Mouse (Mus musculus): ENCODE data around the gene Gm9903. TPM values are rescaled to one million over a fixed set of nuclear protein-coding genes. Genes with fewer than 3 reads are reported as not detected.

The Gm9903 gene
- total and polyA plus RNA-seq, 3 experiments, result 0.16 to 0.26 (median 0.21) TPM

DNA sequence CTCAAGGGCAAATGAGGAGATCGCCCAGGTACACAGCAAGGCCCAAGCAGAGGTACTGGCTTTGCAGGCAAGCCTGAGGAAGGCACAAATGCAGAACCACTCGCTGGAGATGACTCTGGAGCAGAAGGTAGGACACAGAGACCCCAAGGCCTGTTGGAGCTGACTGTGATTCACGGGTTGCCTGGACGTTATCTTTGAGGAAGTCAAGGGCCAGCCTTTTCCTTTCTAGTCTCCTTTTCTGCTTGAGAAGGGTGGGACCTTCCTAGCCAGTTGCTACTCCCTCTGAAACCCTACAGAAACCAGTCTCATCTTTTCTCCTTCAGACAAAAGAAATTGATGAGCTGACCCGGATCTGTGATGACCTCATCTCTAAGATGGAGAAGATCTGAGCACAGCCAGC, 41.9 kb downstream of the Gm9903 start:
- Histone ChIP-seq H3K36me3 (replicated peaks in 1 of 2; ENCODE audit: control insufficient read depth in 1 of 2, insufficient read depth in 1 of 2, low read length in 1 of 2) (peaks cover 61 to 82% of the 10 kb centered on the region in 2 experiments), H3K27ac (ENCODE audit: insufficient read depth, low read depth) (no peak overlapping the region), H3K4me1 (ENCODE audit: control insufficient read depth in 1 of 2, insufficient read depth in 2 of 2) (no peaks in the 10 kb centered on the region), H3K4me3 (replicated peaks in 1 of 3; ENCODE audit: low read depth in 2 of 3, low read length in 2 of 3, poor library complexity in 1 of 3) (no peak overlapping the region), H3K9ac (ENCODE audit: insufficient read depth, low read depth) (no peak overlapping the region), H3K27me3 (replicated peaks) (no peaks in the 10 kb centered on the region), H3K4me2 (ENCODE audit: insufficient read depth, low read depth, poor library complexity, severe bottlenecking) (no peak overlapping the region), H3K79me2 (replicated peaks; ENCODE audit: control insufficient read depth, extremely low read depth, insufficient read depth, poor library complexity, severe bottlenecking) (no peaks in the 10 kb centered on the region; the same call in 1 of the 2 replicates), H3K9me3 (replicated peaks; ENCODE audit: low read length) (no peaks in the 10 kb centered on the region)
- dilution Hi-C loops (cut with MboI; ENCODE audit: extremely low pct_ligation_motif_present, extremely low pct_unique_long_range_greater_than_20kb, low sequenced_read_pairs) (no loop called here), in situ Hi-C loops (cut with MboI; ENCODE audit: low pct_ligation_motif_present, low pct_unique_long_range_greater_than_20kb, low sequenced_read_pairs) (no loop called here)
- DNase-seq (ENCODE audit: extremely low read depth), result no peak
- no peak for TF ChIP-seq SMC3 (IDR thresholded peaks at IDR 0.05; ENCODE audit: low read depth, low read length)
- TF ChIP-seq ZMIZ1 (IDR thresholded peaks at IDR 0.05; ENCODE audit: low read depth, low read length), result no peak
- TF ChIP-seq JUND (conservative IDR thresholded peaks at IDR 0.05; ENCODE audit: low read depth, low read length), result no peak
- TF ChIP-seq PAX5 (IDR thresholded peaks at IDR 0.05; ENCODE audit: low read length), result no peak
- TF ChIP-seq USF1 (IDR thresholded peaks at IDR 0.05; ENCODE audit: low read depth, low read length), result no peak
- no peak for TF ChIP-seq RCOR1 (conservative IDR thresholded peaks at IDR 0.05; ENCODE audit: low read depth, low read length)
- TF ChIP-seq MXI1 (IDR thresholded peaks at IDR 0.05; ENCODE audit: low read depth, low read length), result no peak
- TF ChIP-seq JUN (IDR thresholded peaks at IDR 0.05; ENCODE audit: insufficient read depth, low read depth, low read length), result no peak
- TF ChIP-seq ETS1 (conservative IDR thresholded peaks at IDR 0.05; ENCODE audit: low read depth, low read length), result no peak
- TF ChIP-seq KAT2A (IDR thresholded peaks at IDR 0.05; ENCODE audit: insufficient replicate concordance, low read length), result no peak
- no peak for TF ChIP-seq GABPA (IDR thresholded peaks at IDR 0.05; ENCODE audit: insufficient replicate concordance, low read depth, low read length)
- no peak for TF ChIP-seq MYC (IDR thresholded peaks at IDR 0.05; ENCODE audit: low read depth, low read length)

DNA sequence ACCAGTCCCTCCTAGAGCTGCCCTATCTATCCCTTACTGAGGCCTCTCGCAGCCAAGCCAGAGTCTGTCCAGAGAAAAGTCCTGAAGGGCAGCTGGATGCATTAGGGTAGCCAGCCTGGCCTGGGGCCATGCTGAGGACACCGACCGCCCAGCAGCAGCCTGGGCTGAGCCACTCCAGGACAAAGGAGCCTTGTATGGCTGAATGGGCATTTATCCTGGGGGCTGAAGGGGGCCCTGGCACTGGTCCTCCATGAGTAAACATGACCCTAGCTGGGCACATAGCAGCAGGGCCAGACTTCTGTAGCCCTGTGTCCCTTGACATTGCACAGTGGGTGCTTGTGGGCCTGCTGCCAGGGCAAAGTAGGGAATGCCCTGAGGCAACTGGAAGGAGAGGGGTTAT, 44.7 kb downstream of the Gm9903 start:
- no peaks in the 10 kb centered on the region for H3K27me3 ChIP-seq (replicated peaks)
- no peak overlapping the region for H3K4me2 ChIP-seq (ENCODE audit: insufficient read depth, low read depth, poor library complexity, severe bottlenecking)
- no peaks in the 10 kb centered on the region for H3K9me3 ChIP-seq (replicated peaks; ENCODE audit: low read length)
- no peak overlapping the region for H3K27ac ChIP-seq (ENCODE audit: insufficient read depth, low read depth)
- H3K36me3 ChIP-seq (replicated peaks in 1 of 2; ENCODE audit: control insufficient read depth in 1 of 2, insufficient read depth in 1 of 2, low read length in 1 of 2), result peaks cover 35 to 55% of the 10 kb centered on the region in 2 experiments
- no peak overlapping the region for H3K4me3 ChIP-seq (replicated peaks in 1 of 3; ENCODE audit: low read depth in 2 of 3, low read length in 2 of 3, poor library complexity in 1 of 3)
- no peak for TF ChIP-seq ZC3H11A (IDR thresholded peaks at IDR 0.05; ENCODE audit: low read depth, low read length)
- no peak for TF ChIP-seq CHD1 (IDR thresholded peaks at IDR 0.05; ENCODE audit: low read depth, low read length)
- no peak for TF ChIP-seq TBP (conservative IDR thresholded peaks at IDR 0.05; ENCODE audit: low read depth, low read length)
- no peak; the same call in 1 of the 2 replicates for TF ChIP-seq POLR2AphosphoS2 (IDR thresholded peaks at IDR 0.05; ENCODE audit: low read depth, low read length)
- TF ChIP-seq USF1 (IDR thresholded peaks at IDR 0.05; ENCODE audit: low read depth, low read length), result no peak
- TF ChIP-seq NRF1 (IDR thresholded peaks at IDR 0.05; ENCODE audit: low read depth, low read length), result no peak
- TF ChIP-seq RAD21 (IDR thresholded peaks at IDR 0.05; ENCODE audit: low read depth, low read length), result no peak
- TF ChIP-seq MAX (IDR thresholded peaks at IDR 0.05; ENCODE audit: low read length), result no peak
- TF ChIP-seq NELFE (IDR thresholded peaks at IDR 0.05; ENCODE audit: low read depth, low read length), result no peak
- TF ChIP-seq ZNF384 (IDR thresholded peaks at IDR 0.05; ENCODE audit: low read depth, low read length), result no peak
- TF ChIP-seq UBTF (IDR thresholded peaks at IDR 0.05; ENCODE audit: low read depth, low read length), result no peak
- no peak for TF ChIP-seq JUN (IDR thresholded peaks at IDR 0.05; ENCODE audit: insufficient read depth, low read depth, low read length)
- no peak for TF ChIP-seq BHLHE40 (IDR thresholded peaks at IDR 0.05; ENCODE audit: low read depth, low read length)
- TF ChIP-seq KAT2A (IDR thresholded peaks at IDR 0.05; ENCODE audit: insufficient replicate concordance, low read length), result no peak
- TF ChIP-seq USF2 (conservative IDR thresholded peaks at IDR 0.05; ENCODE audit: low read depth, low read length), result no peak
- no peak for TF ChIP-seq MYC (IDR thresholded peaks at IDR 0.05; ENCODE audit: low read depth, low read length)
- dilution Hi-C loops (cut with MboI; ENCODE audit: extremely low pct_ligation_motif_present, extremely low pct_unique_long_range_greater_than_20kb, low sequenced_read_pairs) (no loop called here), in situ Hi-C loops (cut with MboI; ENCODE audit: low pct_ligation_motif_present, low pct_unique_long_range_greater_than_20kb, low sequenced_read_pairs) (no loop called here)
- H3K4me1 ChIP-seq (ENCODE audit: control insufficient read depth in 1 of 2, insufficient read depth in 2 of 2), result no peaks in the 10 kb centered on the region
- H3K79me2 ChIP-seq (replicated peaks; ENCODE audit: control insufficient read depth, extremely low read depth, insufficient read depth, poor library complexity, severe bottlenecking), result no peaks in the 10 kb centered on the region; the same call in 1 of the 2 replicates
- no peak for DNase-seq (ENCODE audit: extremely low read depth)
- H3K9ac ChIP-seq (ENCODE audit: insufficient read depth, low read depth), result no peak overlapping the region

All from CH12.LX (cell line).